Mouse (Mus musculus) forelimb bud, embryonic 11.5 days (tissue): Measurements from ENCODE around the gene Olfr524.
A peak's percentile ranks its signal among the peaks of the same experiment; 100 is the strongest.

ENCODE experiments used
- DNase-seq: peaks from one replicate; pipeline ENCODE4 v3.0.0-alpha.2; 2012; ENCODE audit warnings: low read depth, low spot score

Gene Olfr524

DNA sequence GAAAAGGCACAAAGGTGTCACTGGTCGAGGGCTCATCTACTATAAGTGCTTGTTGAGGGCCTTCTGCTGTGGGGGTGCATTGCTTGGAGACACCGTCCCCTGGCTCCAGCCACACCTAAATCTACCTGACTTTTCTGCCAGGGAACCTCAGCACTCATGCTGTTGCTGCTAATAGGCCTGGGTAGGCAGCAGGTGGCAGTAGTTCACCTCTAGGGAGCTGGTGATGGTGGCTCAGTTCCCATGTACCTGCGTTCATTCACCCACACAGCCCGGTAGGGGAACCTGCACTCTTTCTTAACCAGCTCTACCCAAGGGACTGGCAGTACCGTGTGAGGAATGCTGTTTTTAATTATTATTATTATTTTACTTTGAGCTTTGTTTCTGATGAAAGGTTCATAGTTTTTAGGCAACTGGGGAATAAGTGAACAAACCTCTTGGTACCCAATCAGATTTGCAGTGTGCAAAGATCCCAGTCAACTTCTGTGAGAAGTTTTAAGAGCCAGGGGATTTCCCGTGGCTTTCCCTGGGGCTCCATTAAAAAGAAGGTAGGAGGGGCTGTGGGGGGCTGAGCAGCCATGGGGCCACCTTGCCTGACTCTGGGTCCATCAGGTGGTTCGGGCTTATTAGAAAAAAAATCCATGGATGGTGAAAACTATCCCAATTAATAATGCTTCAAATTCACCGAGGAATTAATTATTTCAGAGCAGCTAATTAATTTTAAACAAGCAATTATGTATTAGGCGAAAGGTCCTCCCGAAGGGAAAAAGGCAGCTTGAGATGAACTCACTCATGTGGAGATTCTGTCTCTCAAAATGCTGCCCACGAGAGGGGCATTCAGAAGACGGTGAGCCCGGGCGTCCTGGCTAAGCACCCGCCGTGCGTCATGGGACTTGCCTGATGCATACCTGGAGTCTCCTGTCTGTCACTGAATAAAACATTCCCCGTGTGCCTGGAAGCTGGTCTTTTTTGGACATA, 18.8 kb downstream of the Olfr524 start:
- DNase-seq, result peak; percentile 13

DNA sequence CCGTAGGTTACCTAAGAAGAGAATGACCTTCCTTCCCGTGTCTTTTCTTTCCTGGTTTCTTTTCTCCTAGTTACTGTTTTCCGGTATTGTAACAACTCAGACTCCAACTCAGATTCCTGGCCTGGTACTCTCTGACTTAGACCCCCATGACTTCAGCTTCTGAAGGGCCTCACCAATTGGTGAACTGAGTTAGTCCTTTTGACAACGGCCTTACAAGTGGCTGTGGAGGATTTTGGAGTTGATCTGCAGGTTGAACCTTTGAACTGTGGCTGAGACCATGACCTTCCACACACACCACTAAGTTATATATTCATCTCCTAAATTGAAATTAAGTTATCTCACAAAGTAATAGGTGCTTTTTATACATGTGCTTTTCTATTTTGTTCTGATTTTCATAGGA, 21.6 kb downstream of the Olfr524 start:
- no peak for DNase-seq

DNA sequence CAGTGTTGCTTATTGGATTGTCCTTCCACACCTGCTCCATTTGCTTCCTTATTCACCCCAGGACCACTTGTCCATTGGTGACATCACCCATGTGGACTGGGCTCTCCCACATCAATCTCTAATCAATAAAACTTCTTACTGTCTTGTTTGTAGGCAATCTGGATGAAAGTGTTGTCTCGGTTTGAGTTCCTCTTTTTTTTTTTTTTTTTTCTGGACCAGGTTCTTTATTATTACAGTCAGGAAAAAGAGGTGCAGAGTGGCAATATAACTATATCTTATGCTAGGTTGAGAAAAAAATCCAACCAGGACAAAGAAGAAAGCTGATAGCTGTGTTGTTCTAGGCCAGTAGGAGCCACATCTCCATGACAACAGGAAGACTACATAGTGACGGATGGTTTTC, 25.1 kb downstream of the Olfr524 start:
- no peak for DNase-seq

DNA sequence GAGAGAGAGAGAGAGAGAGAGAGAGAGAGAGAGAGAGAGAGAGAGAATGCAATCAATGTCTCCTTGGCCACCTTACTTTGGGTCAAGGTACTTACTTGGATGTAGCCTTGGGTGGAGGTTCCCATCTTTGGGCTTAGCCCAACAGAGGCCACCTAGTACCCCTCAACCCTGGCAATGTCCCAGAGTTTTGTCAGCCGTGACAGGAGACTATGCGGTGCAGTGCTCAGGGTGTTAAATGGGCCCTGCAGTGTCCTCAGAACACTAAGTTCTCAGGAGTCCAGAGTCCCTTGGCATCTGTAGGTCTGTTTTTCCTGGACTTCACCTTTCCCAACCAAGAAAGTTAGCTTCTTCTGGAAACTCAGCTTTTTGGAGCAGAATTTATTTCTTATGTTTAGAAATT, 26.6 kb downstream of the Olfr524 start:
- no peak for DNase-seq

DNA sequence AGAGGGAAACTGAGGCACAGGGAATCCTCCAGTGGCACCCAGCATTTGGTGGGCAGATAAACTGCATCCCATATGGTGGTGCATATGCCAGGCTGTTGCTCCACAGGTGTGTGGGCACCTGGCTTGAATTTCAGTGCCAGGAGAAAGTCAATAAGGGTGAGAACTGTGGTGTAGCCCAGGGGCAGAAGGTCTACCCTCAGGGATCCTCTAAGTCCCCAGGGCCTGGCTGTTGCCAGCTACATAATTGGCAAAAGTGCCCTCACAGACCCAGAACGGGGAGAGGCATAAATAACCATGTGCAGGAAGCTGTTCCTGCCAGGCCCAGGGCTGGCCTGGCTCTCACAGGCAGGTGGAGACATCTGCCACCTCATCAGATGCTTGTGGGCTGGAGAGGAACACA, 32.8 kb downstream of the Olfr524 start, which contains the start of gene Olfr523:
Gene Olfr523 (plus strand): TSS at position 282 of the 400 bp plus-strand sequence.
- no peak for DNase-seq

DNA sequence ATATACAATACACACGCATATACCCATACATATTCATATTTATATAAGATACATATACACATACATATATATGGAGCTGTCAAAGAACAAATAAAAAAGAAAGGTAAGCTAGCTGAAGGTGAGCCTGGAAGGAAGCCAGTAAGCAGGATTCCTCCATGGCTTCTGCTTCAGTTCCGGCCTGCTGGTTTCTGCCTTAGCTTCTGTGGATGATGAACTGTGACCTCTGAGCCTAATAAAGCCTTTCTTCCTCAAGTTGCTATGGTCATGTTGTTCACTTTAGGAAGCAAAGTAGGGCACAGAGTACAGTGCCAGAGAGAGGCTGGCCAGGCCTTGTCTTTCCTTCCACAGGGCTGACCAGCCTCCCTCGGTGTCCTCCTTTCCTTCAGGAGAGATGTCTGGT, 34.9 kb downstream of the Olfr524 start:
- no peak for DNase-seq

DNA sequence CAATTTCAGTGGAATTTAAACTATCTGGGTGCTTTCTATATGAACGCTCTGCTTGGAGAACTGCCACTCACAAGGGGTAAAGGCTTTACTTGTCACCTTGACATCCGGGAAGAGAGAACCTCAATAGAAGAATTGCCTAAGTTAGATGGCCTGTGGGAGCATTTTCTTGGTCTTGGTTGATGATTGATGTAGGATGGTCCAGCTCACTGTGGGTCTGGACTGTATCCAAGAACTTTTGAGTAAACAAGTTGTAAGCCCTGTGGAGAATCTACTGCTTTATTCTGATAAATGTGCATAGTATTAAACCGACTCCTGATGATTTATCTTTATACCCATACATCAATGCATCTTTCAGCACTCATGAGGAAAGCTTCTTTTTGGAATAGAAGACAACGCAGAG, 36.4 kb downstream of the Olfr524 start:
- DNase-seq, result no peak

DNA sequence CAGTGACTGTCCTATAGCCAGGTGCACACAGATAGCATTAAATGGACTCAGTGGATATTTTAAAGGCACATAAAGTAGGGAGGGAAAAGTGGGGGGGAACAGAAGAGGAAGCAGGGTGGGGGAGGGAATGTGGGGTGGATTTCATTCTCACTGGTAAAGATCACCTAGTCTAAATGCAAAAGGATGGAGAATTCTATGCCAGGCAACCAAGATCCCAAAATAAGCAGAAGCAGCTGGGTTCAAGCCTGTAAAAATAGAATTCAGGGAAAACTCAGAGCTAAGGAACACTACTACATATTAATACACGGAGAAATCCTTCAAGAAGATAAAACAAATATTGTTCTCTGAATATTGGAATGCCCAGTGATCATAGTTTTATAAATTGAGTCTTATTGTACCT, 37.8 kb downstream of the Olfr524 start:
- DNase-seq, result no peak

DNA sequence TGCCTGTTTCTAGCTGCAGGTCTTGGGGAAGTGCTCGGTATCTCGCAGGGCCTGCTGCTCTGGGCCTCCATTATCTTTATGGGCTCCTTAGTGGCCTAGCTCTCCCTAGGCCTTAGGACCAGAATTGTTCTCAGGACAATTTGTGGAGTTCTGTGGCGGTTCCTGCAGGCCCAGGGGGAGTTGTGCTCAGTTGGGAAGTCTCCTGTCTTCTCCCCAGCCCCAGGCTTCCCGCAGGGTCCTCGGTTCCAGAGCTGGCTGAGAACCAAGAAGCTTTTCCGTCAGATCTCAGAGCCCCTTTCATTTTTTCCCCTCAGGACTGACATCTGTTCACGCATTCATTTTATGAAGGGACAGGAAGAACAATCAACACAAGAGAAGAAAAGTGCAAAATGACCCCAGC, 41.1 kb downstream of the Olfr524 start, which contains the start of gene Olfr522:
Gene Olfr522 (minus strand): TSS at position 101 of the 400 bp plus-strand sequence.
- DNase-seq, result no peak

DNA sequence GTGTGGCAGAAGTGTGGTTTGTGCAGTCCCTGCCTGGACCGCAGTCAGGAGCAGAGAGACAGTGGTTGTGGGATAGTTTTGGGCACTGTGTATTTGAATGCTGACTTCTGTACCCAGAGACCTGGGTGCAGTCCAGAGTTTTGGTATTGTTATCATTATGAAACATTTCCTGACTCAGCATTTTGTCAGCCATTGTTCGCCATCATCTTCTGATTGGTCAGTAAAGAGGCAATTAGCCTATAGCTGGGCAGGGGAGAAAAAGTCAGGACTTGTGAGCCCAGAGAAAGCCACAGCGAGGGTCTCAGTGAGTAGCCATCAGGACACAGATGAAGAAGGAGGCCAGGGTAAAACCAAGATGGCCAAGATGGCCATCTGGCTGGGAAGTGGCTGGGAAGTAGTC, 45.4 kb downstream of the Olfr524 start:
- DNase-seq, result no peak

DNA sequence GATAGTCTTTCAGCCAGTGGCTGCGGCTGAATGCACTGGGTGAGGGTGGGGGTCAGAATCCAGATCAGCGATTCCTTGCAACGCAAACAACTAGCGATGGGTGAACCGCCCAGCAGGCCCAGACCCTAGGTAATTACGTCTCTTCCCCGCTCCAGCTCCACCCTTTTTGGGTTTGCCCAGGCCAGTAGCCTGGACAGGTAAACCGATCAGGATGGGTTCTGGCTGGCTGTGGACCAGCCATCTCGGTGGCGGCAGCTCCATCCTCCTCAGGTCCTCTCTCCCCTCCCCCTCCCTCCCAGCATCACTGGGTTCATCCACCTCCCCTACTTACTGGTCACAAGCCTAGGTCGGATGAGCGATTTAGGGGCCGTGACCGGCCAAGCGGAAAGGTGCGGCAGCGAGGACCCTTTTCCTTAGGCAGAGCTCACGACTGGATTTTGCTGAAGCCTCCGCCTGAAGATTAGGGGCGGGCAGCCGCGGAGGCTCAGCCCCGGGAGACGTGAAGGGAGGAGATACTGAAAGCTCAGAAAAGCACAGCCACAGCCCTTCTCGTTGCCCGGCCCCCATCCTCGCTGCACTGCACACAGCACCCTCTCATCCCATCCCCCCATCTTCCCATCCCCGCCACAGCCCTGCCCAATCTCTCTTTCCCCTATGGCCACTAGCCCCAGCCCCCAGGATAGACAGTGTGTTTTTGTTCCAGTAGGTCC, 51.4 kb downstream of the Olfr524 start, which contains the start of gene Sprn:
Gene Sprn (minus strand): TSS at position 660 of the 710 bp plus-strand sequence.
- no peak for DNase-seq

DNA sequence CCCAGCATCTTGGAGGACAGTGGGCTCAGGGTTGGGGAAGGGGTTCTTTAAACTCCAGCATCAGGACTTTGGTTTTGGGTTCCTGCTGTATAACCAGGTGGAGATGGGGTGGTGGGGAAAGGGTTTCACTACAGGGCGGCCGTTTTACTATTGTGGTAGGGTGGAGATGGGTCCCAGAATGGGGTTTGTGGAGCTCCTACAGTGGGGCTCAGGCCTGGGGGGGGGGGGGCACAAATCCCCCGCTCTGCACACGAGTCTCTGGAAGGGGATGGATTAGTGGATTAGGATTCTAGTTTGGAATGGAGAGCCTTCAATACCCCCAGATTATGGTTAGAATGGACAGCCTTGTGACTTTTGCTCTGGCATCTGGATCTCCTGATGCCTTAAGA, 51.9 kb downstream of the Olfr524 start:
- DNase-seq, result no peak

DNA sequence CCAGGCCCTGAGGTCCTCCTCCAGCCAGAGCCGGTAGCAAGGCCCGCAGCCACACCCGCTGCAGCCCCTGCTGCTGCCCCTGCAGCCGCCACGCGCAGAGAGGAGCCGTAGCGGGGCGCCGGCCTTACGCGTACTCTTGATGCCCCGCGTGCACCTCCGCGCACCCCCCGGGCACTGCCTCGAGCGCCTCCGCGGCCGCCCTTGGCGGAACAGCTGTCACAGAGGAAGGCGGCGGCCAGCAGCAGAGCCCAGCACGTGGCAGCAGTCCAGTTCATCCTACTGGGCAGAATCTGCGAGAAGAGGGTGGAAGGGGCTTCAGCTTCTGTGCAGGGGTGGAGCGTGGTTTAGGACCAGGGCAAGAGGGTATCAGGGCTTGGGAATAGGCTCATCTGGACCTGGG, 52.4 kb downstream of the Olfr524 start:
- DNase-seq, result peak; percentile 2
